ENCODE assay signal across 8 mouse cellular contexts in genomic region chr9:108560227-108560841, GRCm38 (mm10). TPM values are rescaled to one million over a fixed set of nuclear protein-coding genes. Genes with fewer than 3 reads are reported as not detected.
A peak's percentile ranks its signal among the peaks of the same experiment; 100 is the strongest.
DNase-seq lines count a peak whose midpoint lies in the region; ATAC-seq lines count a peak whose summit lies in the region.

Gene Impdh2 (plus strand): TSS chr9:108560286.

- H3K9me3 ChIP-seq in hindbrain, embryonic 16.5 days (ENCODE audit: control insufficient read depth, low read length), result no peaks in the 10 kb centered on the region

- ATAC-seq in hindbrain, embryonic 16.5 days, result peak; percentile 99

- H3K4me3 ChIP-seq in hindbrain, embryonic 16.5 days (ENCODE audit: low read length), result peak within 1 kb of the TSS; percentile 55
- peak within 1 kb of the TSS; percentile 56 for H3K4me3 ChIP-seq in macrophage (ENCODE audit: inconsistent target)

- H3K36me3 ChIP-seq in hindbrain, embryonic 16.5 days (ENCODE audit: control insufficient read depth, insufficient read depth, low read length), result peaks cover 45% of the 10 kb centered on the region
- peaks cover 26% of the 10 kb centered on the region for H3K36me3 ChIP-seq in macrophage (ENCODE audit: inconsistent target)

- H3K27me3 ChIP-seq in hindbrain, embryonic 16.5 days (replicated peaks; ENCODE audit: control insufficient read depth, insufficient read depth, low read length), result no peaks in the 10 kb centered on the region

- under 1% methylated on average over 48 of the region's 53 CpGs for WGBS in hindbrain, embryonic 16.5 days
- WGBS in macrophage (ENCODE audit: missing documents), result under 1% methylated on average over 43 of the region's 53 CpGs

- H3K27ac ChIP-seq in hindbrain, embryonic 16.5 days (ENCODE audit: low read depth, low read length), result peak within 1 kb of the TSS; percentile 75
- peak within 1 kb of the TSS; percentile 15 for H3K27ac ChIP-seq in macrophage

- DNase-seq in WW6 (ENCODE audit: low read depth, low spot score), result peak; percentile 98
- DNase-seq in cerebellum, postnatal 4 days (ENCODE audit: low spot score in 2 of 2), result peak; percentile 81 to 93
- DNase-seq in gastrocnemius, adult 18-20 months (ENCODE audit: low spot score), result peak; percentile 96
- DNase-seq in left cerebral cortex, adult 18-20 months (ENCODE audit: low spot score in 2 of 2), result peak; percentile 89 to 92
- peak; percentile 93 for DNase-seq in right cerebral cortex, adult 18-20 months
- peak; percentile 80 for DNase-seq in urinary bladder, postnatal 10 days (ENCODE audit: low spot score)

- peaks cover 13% of the 10 kb centered on the region for H3K4me1 ChIP-seq in hindbrain, embryonic 16.5 days (ENCODE audit: control insufficient read depth, insufficient read depth, low read depth, low read length)

- H3K9ac ChIP-seq in hindbrain, embryonic 16.5 days (ENCODE audit: low read depth, low read length), result peak within 1 kb of the TSS; percentile 73

- H3K4me2 ChIP-seq in hindbrain, embryonic 16.5 days (ENCODE audit: low read length), result peak within 1 kb of the TSS; percentile 67

- H3K79me2 ChIP-seq in macrophage (ENCODE audit: inconsistent target), result peaks cover 14% of the 10 kb centered on the region; the same call in 1 of the 2 replicates

RNA-seq across cellular contexts. Expression of gene Impdh2, which starts in this region (rescaled TPM):
- 10 to 100 TPM; 61.3 to 63.2 TPM for total RNA-seq in gastrocnemius, adult 18-20 months (2021)
- 101 and 110 TPM in 2 replicates for polyA plus RNA-seq in hindbrain, embryonic 16.5 days (2015; fragmentation: Nextera tagmentation; extraction: Ambion mirVana)
- total RNA-seq in left cerebral cortex, adult 18-20 months (2021), result 10 to 100 TPM; 46.7 to 47.7 TPM
- total RNA-seq in macrophage (2018; cell fraction: chromatin; rRNA removed), result 100 to 1,000 TPM in 1 of 26 experiments, 10 to 100 TPM in 25; 24.0 to 109 (median 58.8) TPM
- total RNA-seq in macrophage (2018; cell fraction: cytosol; rRNA removed), result 10 to 100 TPM; 30.6 to 55.7 (median 41.5) TPM
- total RNA-seq in macrophage (2018; cell fraction: nucleus; rRNA removed), result 10 to 100 TPM; 18.6 to 91.0 (median 42.4) TPM
- 36.0 to 103 TPM (median 41.0 TPM) in 3 replicates for polyA plus RNA-seq in macrophage (2018)

Comparison
In these comparisons a context has a peak if more than half of its experiments do, and no peak if none do; other contexts are left out.
1. Peak in every context shown above with its lines: DNase-seq, ATAC-seq, H3K4me3 ChIP-seq and H3K27ac ChIP-seq.